Mouse (Mus musculus) macrophage (primary cell): ENCODE data around the gene Camkmt. TPM values are rescaled to one million over a fixed set of nuclear protein-coding genes. Genes with fewer than 3 reads are reported as not detected.

Experiments used
- H3K27ac ChIP-seq: fragments of 350-480 bp; formaldehyde crosslinking; 2 replicates; pipeline ENCODE4 v1.9.0; 2021
- H3K36me3 ChIP-seq: fragments of 350-480 bp; formaldehyde crosslinking; 2 replicates; pipeline ENCODE4 v1.9.0; 2021; ENCODE audit errors: inconsistent target
- H3K4me3 ChIP-seq: fragments of 350-480 bp; formaldehyde crosslinking; 2 replicates; pipeline ENCODE4 v1.9.0; 2021; ENCODE audit errors: inconsistent target
- H3K79me2 ChIP-seq: fragments of 350-480 bp; formaldehyde crosslinking; 2 replicates; pipeline ENCODE4 v1.9.0; 2021; ENCODE audit errors: inconsistent target
- WGBS: methylation state at CpG from one replicate; pipeline ENCODE4 v1.1.7; 2026; ENCODE audit warnings: inconsistent platforms; ENCODE audit not compliant: missing documents; 5-methylcytosine and 5-hydroxymethylcytosine counted together
- polyA plus RNA-seq: library from polyadenylated mRNA; stranded (reverse); fragments of 250-400 nt; gene quantifications from 3 replicates; pipeline ENCODE4 v1.2.4, GENCODE M21; 2018; ENCODE audit warnings: inconsistent platforms

Gene Camkmt
- polyA plus RNA-seq, 1 experiment from 2014 or later = 4.7 TPM

DNA sequence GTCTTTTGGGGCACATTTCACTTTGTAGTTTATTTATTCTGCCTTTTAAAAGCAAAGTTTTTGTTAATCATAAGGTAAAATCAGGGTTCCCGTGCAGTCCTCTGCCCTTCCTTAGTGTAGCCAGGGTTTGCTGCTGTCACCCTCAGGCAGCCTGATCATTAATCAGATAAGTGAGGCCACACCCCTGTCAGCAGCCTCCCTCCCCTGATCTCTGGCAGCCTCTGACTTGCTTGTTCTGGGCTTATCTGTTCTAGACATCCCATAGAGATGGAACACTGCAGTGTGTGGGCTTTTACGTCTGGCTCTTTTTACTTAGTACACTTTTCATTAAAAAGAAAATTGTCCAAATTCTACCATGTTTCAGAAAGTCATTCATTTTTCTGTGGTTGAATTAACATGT, 13.0 kb downstream of the Camkmt start:
- Histone ChIP-seq H3K27ac (no peak overlapping the region), H3K4me3 (no peak overlapping the region), H3K79me2 (no peaks in the 10 kb centered on the region), H3K36me3 (peaks cover 6% of the 10 kb centered on the region; the same call in 1 of the 2 replicates)
- 74% methylated on average over 2 of the region's 2 CpGs for WGBS

GRCm38 (mm10) chr17:85110640-85111039, 20.3 kb downstream of the Camkmt start:
- Histone ChIP-seq H3K27ac (no peak overlapping the region), H3K36me3 (no peaks in the 10 kb centered on the region), H3K4me3 (no peak overlapping the region), H3K79me2 (no peaks in the 10 kb centered on the region)
- WGBS = 100% methylated on average over 1 of the region's 1 CpGs

DNA sequence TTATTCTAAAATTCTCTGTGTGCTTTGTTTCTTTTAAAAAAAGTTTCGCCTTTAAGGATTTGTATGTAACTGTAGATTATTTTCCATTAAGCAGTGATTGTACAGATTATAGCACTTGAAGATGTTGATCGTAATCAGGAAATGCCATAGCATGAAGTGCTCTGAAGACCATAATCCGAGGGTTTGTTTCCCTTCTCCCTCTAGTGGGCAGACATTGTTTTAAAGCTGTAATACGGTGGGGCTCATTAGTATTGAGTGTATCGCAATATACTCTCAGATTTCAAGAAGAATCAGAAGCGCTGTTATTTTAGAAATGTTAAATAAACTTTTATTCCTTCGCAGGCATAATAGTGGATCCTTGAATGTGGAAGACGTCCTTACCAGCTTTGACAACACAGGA, 23.1 kb downstream of the Camkmt start:
- H3K36me3 ChIP-seq = no peaks in the 10 kb centered on the region
- no peaks in the 10 kb centered on the region for H3K79me2 ChIP-seq
- H3K4me3 ChIP-seq = no peak overlapping the region
- WGBS = 92% methylated on average over 8 of the region's 8 CpGs
- H3K27ac ChIP-seq = no peak overlapping the region

- 32% methylated on average over 4 of the region's 4 CpGs for WGBS
- H3K4me3 ChIP-seq = no peak overlapping the region
- H3K27ac ChIP-seq = no peak overlapping the region
- H3K79me2 ChIP-seq = no peaks in the 10 kb centered on the region
- H3K36me3 ChIP-seq = no peaks in the 10 kb centered on the region
Measured at GRCm38 (mm10) chr17:85116643-85117042, 26.3 kb downstream of the Camkmt start.

DNA sequence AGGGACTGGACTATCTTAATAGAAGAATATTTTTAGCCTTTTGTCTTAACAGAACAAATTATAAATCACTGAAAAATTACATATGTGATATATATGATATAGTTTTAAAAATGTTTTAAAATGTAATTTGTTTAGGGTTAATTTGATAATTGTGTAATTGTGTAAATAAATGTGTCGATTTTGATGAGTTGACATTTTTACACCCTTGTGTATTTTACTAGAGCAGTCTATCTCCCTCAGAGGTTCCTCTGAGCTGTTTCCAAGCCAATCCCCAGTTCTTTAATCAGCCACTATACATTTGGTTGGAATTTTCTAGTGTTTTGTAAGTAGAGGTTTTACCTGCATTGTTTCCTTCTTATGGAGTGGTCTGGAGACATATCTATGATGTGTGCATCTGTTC, 48.0 kb downstream of the Camkmt start:
- Histone ChIP-seq H3K79me2 (no peaks in the 10 kb centered on the region), H3K36me3 (no peaks in the 10 kb centered on the region), H3K4me3 (no peak overlapping the region), H3K27ac (no peak overlapping the region)
- 100% methylated on average over 1 of the region's 1 CpGs for WGBS

- WGBS = 88% methylated on average over 3 of the region's 3 CpGs
- H3K79me2 ChIP-seq = no peaks in the 10 kb centered on the region
- H3K36me3 ChIP-seq = no peaks in the 10 kb centered on the region
- H3K27ac ChIP-seq = no peak overlapping the region
- no peak overlapping the region for H3K4me3 ChIP-seq
Measured at GRCm38 (mm10) chr17:85141621-85142020, 51.3 kb downstream of the Camkmt start.

DNA sequence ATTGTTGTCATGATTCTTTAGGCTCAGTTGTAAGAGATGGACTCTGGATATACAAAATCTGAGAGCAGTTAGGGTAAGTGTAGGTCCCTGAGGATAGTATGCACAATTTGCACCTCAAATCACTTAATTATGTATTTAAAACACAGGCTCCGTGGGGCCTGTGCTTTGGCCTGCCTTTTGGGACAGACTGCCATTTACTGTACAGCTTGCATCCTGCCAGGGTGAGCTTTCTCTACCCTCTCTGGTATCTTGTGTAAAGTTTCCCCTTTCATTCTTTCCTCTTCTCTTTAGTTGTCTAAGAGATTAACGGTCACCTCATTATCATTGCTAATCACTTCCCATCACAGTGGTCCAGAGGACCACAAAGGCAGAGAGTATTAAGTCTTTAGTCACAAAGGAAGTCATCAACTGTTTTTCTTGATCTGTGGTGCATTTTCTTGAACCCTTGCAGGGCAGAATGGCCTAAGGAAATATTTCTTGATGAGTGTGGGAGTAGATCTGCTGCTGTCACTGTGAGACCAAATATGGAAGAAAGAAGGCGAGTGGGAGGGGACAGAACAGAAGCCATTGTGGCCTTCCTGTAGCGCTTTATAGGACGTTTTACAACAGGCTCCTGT, 52.3 kb downstream of the Camkmt start:
- Histone ChIP-seq H3K27ac (no peak overlapping the region), H3K4me3 (no peak overlapping the region), H3K36me3 (no peaks in the 10 kb centered on the region), H3K79me2 (no peaks in the 10 kb centered on the region)
- 78% methylated on average over 5 of the region's 5 CpGs for WGBS

GRCm38 (mm10) chr17:85144141-85144540, 53.8 kb downstream of the Camkmt start:
- no peak overlapping the region for H3K27ac ChIP-seq
- no peaks in the 10 kb centered on the region for H3K36me3 ChIP-seq
- WGBS = 61% methylated on average over 6 of the region's 6 CpGs
- H3K79me2 ChIP-seq = no peaks in the 10 kb centered on the region
- no peak overlapping the region for H3K4me3 ChIP-seq

DNA sequence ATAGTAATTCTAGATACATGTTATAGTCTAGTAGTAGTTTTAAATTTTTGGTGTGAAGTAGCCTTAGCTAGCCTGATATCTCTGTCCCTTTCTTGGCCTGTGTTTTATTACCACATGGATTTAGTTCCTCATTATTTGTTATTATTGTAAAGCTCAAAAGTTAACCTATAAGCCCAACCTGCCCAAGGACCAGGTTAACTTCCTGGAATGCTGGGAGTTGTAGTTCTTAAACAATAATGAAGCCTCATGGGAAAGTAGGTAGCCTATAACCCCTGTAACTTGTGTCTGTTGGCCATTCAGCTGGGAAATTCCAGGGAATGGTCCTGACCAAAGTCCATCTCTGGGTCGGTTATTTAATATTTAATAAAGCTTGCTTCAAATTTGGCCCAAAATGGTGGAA, 58.0 kb downstream of the Camkmt start:
- 92% methylated on average over 1 of the region's 1 CpGs for WGBS
- H3K27ac ChIP-seq = no peak overlapping the region
- no peak overlapping the region for H3K4me3 ChIP-seq
- no peaks in the 10 kb centered on the region for H3K36me3 ChIP-seq
- no peaks in the 10 kb centered on the region for H3K79me2 ChIP-seq

DNA sequence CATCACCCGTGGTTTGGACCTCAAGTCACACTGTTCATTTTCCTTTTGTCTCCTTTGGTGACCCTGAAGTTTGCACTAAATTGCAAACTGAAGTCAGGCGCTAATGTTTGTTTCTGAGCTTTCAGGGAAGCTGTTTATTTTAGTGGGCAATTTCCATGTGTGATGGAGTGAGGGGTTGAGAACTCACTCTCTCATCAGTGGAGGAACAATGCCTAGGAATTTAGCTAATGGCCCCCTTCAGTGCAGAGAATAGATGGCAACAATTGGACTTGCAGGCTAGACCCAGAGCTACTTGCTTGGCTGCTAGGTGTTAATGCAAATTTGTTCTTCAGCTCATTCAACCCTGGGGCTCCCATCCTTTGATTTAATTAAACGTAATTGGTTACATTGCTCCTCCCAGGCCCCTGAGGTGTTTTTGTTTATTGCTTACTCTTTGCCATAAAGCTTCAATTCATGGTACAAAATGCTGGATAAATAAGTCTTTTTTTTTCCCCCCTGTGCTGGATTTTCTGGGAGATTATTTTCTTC, 58.9 kb downstream of the Camkmt start:
- Histone ChIP-seq H3K36me3 (no peaks in the 10 kb centered on the region), H3K27ac (no peak overlapping the region), H3K79me2 (no peaks in the 10 kb centered on the region), H3K4me3 (no peak overlapping the region)
- 74% methylated on average over 3 of the region's 3 CpGs for WGBS

GRCm38 (mm10) chr17:85151264-85151663, 60.9 kb downstream of the Camkmt start:
- H3K27ac ChIP-seq = no peak overlapping the region
- no peaks in the 10 kb centered on the region for H3K36me3 ChIP-seq
- no peaks in the 10 kb centered on the region for H3K79me2 ChIP-seq
- H3K4me3 ChIP-seq = no peak overlapping the region
- 65% methylated on average over 8 of the region's 8 CpGs for WGBS

GRCm38 (mm10) chr17:85158202-85158601, 67.8 kb downstream of the Camkmt start:
- H3K36me3 ChIP-seq = no peaks in the 10 kb centered on the region

GRCm38 (mm10) chr17:85159526-85159925, 69.2 kb downstream of the Camkmt start:
- WGBS = 93% methylated on average over 8 of the region's 8 CpGs
- no peaks in the 10 kb centered on the region for H3K79me2 ChIP-seq

More at GRCm38 (mm10) chr17:85158202-85158601, 67.8 kb downstream of the Camkmt start:
- H3K4me3 ChIP-seq = no peak overlapping the region
- H3K79me2 ChIP-seq = no peaks in the 10 kb centered on the region
- no peak overlapping the region for H3K27ac ChIP-seq
- WGBS = 78% methylated on average over 4 of the region's 4 CpGs

GRCm38 (mm10) chr17:85160786-85161185, 70.4 kb downstream of the Camkmt start:
- Histone ChIP-seq H3K4me3 (no peak overlapping the region), H3K79me2 (no peaks in the 10 kb centered on the region), H3K36me3 (no peaks in the 10 kb centered on the region), H3K27ac (no peak overlapping the region)
- 95% methylated on average over 8 of the region's 8 CpGs for WGBS

More at GRCm38 (mm10) chr17:85159526-85159925, 69.2 kb downstream of the Camkmt start:
- H3K36me3 ChIP-seq = no peaks in the 10 kb centered on the region
- no peak overlapping the region for H3K27ac ChIP-seq
- no peak overlapping the region for H3K4me3 ChIP-seq

- 96% methylated on average over 7 of the region's 7 CpGs for WGBS
- Histone ChIP-seq H3K27ac (no peak overlapping the region), H3K36me3 (no peaks in the 10 kb centered on the region), H3K79me2 (no peaks in the 10 kb centered on the region), H3K4me3 (no peak overlapping the region)
Measured at GRCm38 (mm10) chr17:85162569-85163271, 72.4 kb downstream of the Camkmt start.
